Mouse (Mus musculus): ENCODE results near the gene Prrg3. TPM values are rescaled to one million over a fixed set of nuclear protein-coding genes. Genes with fewer than 3 reads are reported as not detected.
"Not testable (repeated sequence)": the region's sequence is repeated elsewhere in the genome, so short reads cannot be mapped to it uniquely, and the experiment has no call there.

The Prrg3 gene
- polyA plus RNA-seq, 1 experiment = 1.8 TPM

GRCm38 (mm10) chrX:71972686-71973085 lies 10.3 kb downstream of the Prrg3 start, which contains the start of gene Fate1:
Gene Fate1 (plus strand): TSS chrX:71972986.
- Histone ChIP-seq H3K27ac (ENCODE audit: control insufficient read depth, insufficient read depth, low read depth, low read length) (no peak within 1 kb of the TSS), H3K36me3 (ENCODE audit: control insufficient read depth, insufficient read depth, low read length) (no peaks in the 10 kb centered on the region), H3K4me3 (ENCODE audit: control insufficient read depth, low read depth, low read length) (no peak within 1 kb of the TSS), H3K27me3 (ENCODE audit: control insufficient read depth, insufficient read depth, low read length) (no peaks in the 10 kb centered on the region), H3K4me1 (ENCODE audit: control insufficient read depth, insufficient read depth, low read length) (no peaks in the 10 kb centered on the region)
- TF ChIP-seq CTCF (IDR thresholded peaks at IDR 0.05; ENCODE audit: control insufficient read depth, insufficient read depth, insufficient replicate concordance, low read depth, low read length) (no peak), POLR2A (IDR thresholded peaks at IDR 0.05; ENCODE audit: control insufficient read depth, low read depth, low read length) (no peak)

GRCm38 (mm10) chrX:71977681-71978080 lies 15.3 kb downstream of the Prrg3 start:
- H3K36me3 ChIP-seq (ENCODE audit: control insufficient read depth, insufficient read depth, low read length); H3K27me3 ChIP-seq (ENCODE audit: control insufficient read depth, insufficient read depth, low read length); H3K27ac ChIP-seq (ENCODE audit: control insufficient read depth, insufficient read depth, low read depth, low read length); H3K4me3 ChIP-seq (ENCODE audit: control insufficient read depth, low read depth, low read length); H3K4me1 ChIP-seq (ENCODE audit: control insufficient read depth, insufficient read depth, low read length): not testable (repeated sequence)

- H3K4me1 ChIP-seq (ENCODE audit: control insufficient read depth, insufficient read depth, low read length) = no peaks in the 10 kb centered on the region
- TF ChIP-seq POLR2A (IDR thresholded peaks at IDR 0.05; ENCODE audit: control insufficient read depth, low read depth, low read length) (no peak), CTCF (IDR thresholded peaks at IDR 0.05; ENCODE audit: control insufficient read depth, insufficient read depth, insufficient replicate concordance, low read depth, low read length) (no peak)
- no peak overlapping the region for H3K4me3 ChIP-seq (ENCODE audit: control insufficient read depth, low read depth, low read length)
- H3K36me3 ChIP-seq (ENCODE audit: control insufficient read depth, insufficient read depth, low read length) = no peaks in the 10 kb centered on the region
- no peaks in the 10 kb centered on the region for H3K27me3 ChIP-seq (ENCODE audit: control insufficient read depth, insufficient read depth, low read length)
- H3K27ac ChIP-seq (ENCODE audit: control insufficient read depth, insufficient read depth, low read depth, low read length) = no peak overlapping the region
Measured at GRCm38 (mm10) chrX:71980443-71980842, 18.0 kb downstream of the Prrg3 start.

GRCm38 (mm10) chrX:71981322-71981721 lies 18.9 kb downstream of the Prrg3 start:
- Histone ChIP-seq H3K36me3 (ENCODE audit: control insufficient read depth, insufficient read depth, low read length) (no peaks in the 10 kb centered on the region), H3K4me1 (ENCODE audit: control insufficient read depth, insufficient read depth, low read length) (no peaks in the 10 kb centered on the region), H3K27ac (ENCODE audit: control insufficient read depth, insufficient read depth, low read depth, low read length) (no peak overlapping the region), H3K27me3 (ENCODE audit: control insufficient read depth, insufficient read depth, low read length) (no peaks in the 10 kb centered on the region), H3K4me3 (ENCODE audit: control insufficient read depth, low read depth, low read length) (no peak overlapping the region)
- TF ChIP-seq CTCF (IDR thresholded peaks at IDR 0.05; ENCODE audit: control insufficient read depth, insufficient read depth, insufficient replicate concordance, low read depth, low read length) (no peak), POLR2A (IDR thresholded peaks at IDR 0.05; ENCODE audit: control insufficient read depth, low read depth, low read length) (no peak)

GRCm38 (mm10) chrX:71983205-71983604 lies 20.8 kb downstream of the Prrg3 start:
- no peak for TF ChIP-seq CTCF (IDR thresholded peaks at IDR 0.05; ENCODE audit: control insufficient read depth, insufficient read depth, insufficient replicate concordance, low read depth, low read length)
- TF ChIP-seq POLR2A (IDR thresholded peaks at IDR 0.05; ENCODE audit: control insufficient read depth, low read depth, low read length) = no peak
- Histone ChIP-seq H3K36me3 (ENCODE audit: control insufficient read depth, insufficient read depth, low read length) (no peaks in the 10 kb centered on the region), H3K27ac (ENCODE audit: control insufficient read depth, insufficient read depth, low read depth, low read length) (no peak overlapping the region), H3K4me3 (ENCODE audit: control insufficient read depth, low read depth, low read length) (no peak overlapping the region), H3K27me3 (ENCODE audit: control insufficient read depth, insufficient read depth, low read length) (no peaks in the 10 kb centered on the region), H3K4me1 (ENCODE audit: control insufficient read depth, insufficient read depth, low read length) (no peaks in the 10 kb centered on the region)

- H3K27me3 ChIP-seq (ENCODE audit: control insufficient read depth, insufficient read depth, low read length) = no peaks in the 10 kb centered on the region
- no peaks in the 10 kb centered on the region for H3K36me3 ChIP-seq (ENCODE audit: control insufficient read depth, insufficient read depth, low read length)
- no peaks in the 10 kb centered on the region for H3K4me1 ChIP-seq (ENCODE audit: control insufficient read depth, insufficient read depth, low read length)
- no peak for TF ChIP-seq POLR2A (IDR thresholded peaks at IDR 0.05; ENCODE audit: control insufficient read depth, low read depth, low read length)
- TF ChIP-seq CTCF (IDR thresholded peaks at IDR 0.05; ENCODE audit: control insufficient read depth, insufficient read depth, insufficient replicate concordance, low read depth, low read length) = no peak
- H3K4me3 ChIP-seq (ENCODE audit: control insufficient read depth, low read depth, low read length) = no peak overlapping the region
- H3K27ac ChIP-seq (ENCODE audit: control insufficient read depth, insufficient read depth, low read depth, low read length) = no peak overlapping the region
Measured at GRCm38 (mm10) chrX:71983775-71984174, 21.4 kb downstream of the Prrg3 start.

- H3K36me3 ChIP-seq (ENCODE audit: control insufficient read depth, insufficient read depth, low read length) = no peaks in the 10 kb centered on the region
- TF ChIP-seq CTCF (IDR thresholded peaks at IDR 0.05; ENCODE audit: control insufficient read depth, insufficient read depth, insufficient replicate concordance, low read depth, low read length) (no peak), POLR2A (IDR thresholded peaks at IDR 0.05; ENCODE audit: control insufficient read depth, low read depth, low read length) (no peak)
- H3K27ac ChIP-seq (ENCODE audit: control insufficient read depth, insufficient read depth, low read depth, low read length) = no peak within 1 kb of the TSS
- H3K27me3 ChIP-seq (ENCODE audit: control insufficient read depth, insufficient read depth, low read length) = no peaks in the 10 kb centered on the region
- no peaks in the 10 kb centered on the region for H3K4me1 ChIP-seq (ENCODE audit: control insufficient read depth, insufficient read depth, low read length)
- H3K4me3 ChIP-seq (ENCODE audit: control insufficient read depth, low read depth, low read length) = no peak within 1 kb of the TSS
Measured at GRCm38 (mm10) chrX:71991549-71991948, 29.1 kb downstream of the Prrg3 start, which contains the start of gene Cnga2. Gene Cnga2 (plus strand): TSS chrX:71991849.

GRCm38 (mm10) chrX:71995972-71996371 lies 33.5 kb downstream of the Prrg3 start:
- Histone ChIP-seq H3K4me1 (ENCODE audit: control insufficient read depth, insufficient read depth, low read length) (no peaks in the 10 kb centered on the region), H3K27ac (ENCODE audit: control insufficient read depth, insufficient read depth, low read depth, low read length) (no peak overlapping the region), H3K4me3 (ENCODE audit: control insufficient read depth, low read depth, low read length) (no peak overlapping the region), H3K27me3 (ENCODE audit: control insufficient read depth, insufficient read depth, low read length) (no peaks in the 10 kb centered on the region), H3K36me3 (ENCODE audit: control insufficient read depth, insufficient read depth, low read length) (no peaks in the 10 kb centered on the region)
- TF ChIP-seq CTCF (IDR thresholded peaks at IDR 0.05; ENCODE audit: control insufficient read depth, insufficient read depth, insufficient replicate concordance, low read depth, low read length) = no peak
- TF ChIP-seq POLR2A (IDR thresholded peaks at IDR 0.05; ENCODE audit: control insufficient read depth, low read depth, low read length) = no peak
